Mouse (Mus musculus): ENCODE data around the gene Prkaca.

- no peak for TF ChIP-seq CTCF (IDR thresholded peaks at IDR 0.05; ENCODE audit: borderline replicate concordance, control insufficient read depth, extremely low read depth, insufficient read depth, low read length, poor library complexity)
- no peak for TF ChIP-seq POLR2A (IDR thresholded peaks at IDR 0.05; ENCODE audit: control insufficient read depth, extremely low read depth, insufficient read depth, low read length, poor library complexity)
These were observed 46.5 kb upstream of the Prkaca start for GRCm38 (mm10) chr8:83926266-83926665.

Measured in thymus, adult 2 months (tissue).